In the genomic region with DNA sequence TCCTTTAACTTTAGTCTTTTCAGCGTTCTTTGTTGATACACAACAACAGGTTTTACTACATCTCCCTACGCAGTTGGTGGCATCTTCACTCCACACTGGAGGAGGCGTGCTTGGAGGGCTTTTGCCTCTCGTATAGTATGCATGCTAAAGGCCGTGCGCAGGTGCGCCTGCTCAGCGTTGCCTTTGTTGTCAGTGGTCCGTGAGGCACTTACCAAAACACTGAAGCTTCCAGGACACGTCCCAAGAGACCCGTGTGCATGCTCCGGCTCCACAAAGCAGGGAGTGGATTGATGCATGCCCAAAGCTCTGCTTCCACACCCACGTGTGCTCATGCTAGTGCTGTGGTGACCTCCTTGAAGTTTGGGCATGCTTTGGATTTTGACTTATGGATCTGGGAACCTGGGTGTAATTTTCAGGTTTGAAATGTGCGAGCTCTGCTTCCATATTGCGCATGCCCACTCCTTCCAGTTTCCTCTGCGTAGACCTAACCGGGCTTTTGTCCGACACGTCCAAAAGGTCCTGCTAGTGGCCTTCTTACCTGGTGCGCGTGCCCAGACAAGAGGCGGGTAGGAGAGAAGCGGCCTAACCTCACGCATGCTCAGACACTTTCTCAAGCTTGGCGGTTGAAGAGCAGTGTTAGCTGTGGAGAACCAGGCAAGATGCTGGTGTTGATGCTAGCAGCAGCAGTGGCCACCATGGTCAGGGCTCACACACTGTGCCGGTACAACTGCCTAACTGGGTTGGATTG, we compare ENCODE assay signal across 8 mouse cellular contexts. TPM values are rescaled to one million over a fixed set of nuclear protein-coding genes. Genes with fewer than 3 reads are reported as not detected.
A peak's percentile ranks its signal among the peaks of the same experiment; 100 is the strongest.
DNase-seq lines count a peak whose midpoint lies in the region; ATAC-seq and TF ChIP-seq lines count a peak whose summit lies in the region.

A gene (plus strand): TSS at position 614 of the 748 bp plus-strand sequence.

- no peak for ATAC-seq in heart, embryonic 16.5 days (replicated peaks; ENCODE audit: extremely low read depth, insufficient read depth, low FRiP score)
- peak; percentile 18; the same call in 1 of the 2 replicates for ATAC-seq in limb, embryonic 12.5 days (ENCODE audit: insufficient number of reproducible peaks, insufficient read depth, low FRiP score, low TSS enrichment, low read depth)

- TF ChIP-seq CTCF in bone marrow, adult 2 months (IDR thresholded peaks at IDR 0.05; ENCODE audit: control insufficient read depth, insufficient read depth, low read length), result no peak

- no peaks in the 10 kb centered on the region for H3K9me3 ChIP-seq in heart, embryonic 16.5 days (replicated peaks; ENCODE audit: control insufficient read depth, low read length)
- no peaks in the 10 kb centered on the region for H3K9me3 ChIP-seq in hindbrain, embryonic 10.5 days
- H3K9me3 ChIP-seq in limb, embryonic 12.5 days, result no peaks in the 10 kb centered on the region

- H3K4me2 ChIP-seq in heart, embryonic 16.5 days (ENCODE audit: low read depth, low read length), result peak within 1 kb of the TSS; percentile 75
- H3K4me2 ChIP-seq in limb, embryonic 12.5 days, result peak within 1 kb of the TSS; percentile 86

- WGBS in heart, embryonic 16.5 days, result 9% methylated on average over 26 of the region's 26 CpGs
- 20% methylated on average over 26 of the region's 26 CpGs for WGBS in bone marrow, adult 2 months
- WGBS in hindbrain, embryonic 10.5 days, result 10% methylated on average over 26 of the region's 26 CpGs
- 8% methylated on average over 26 of the region's 26 CpGs for WGBS in limb, embryonic 12.5 days

- peak within 1 kb of the TSS; percentile 57 for H3K9ac ChIP-seq in heart, embryonic 16.5 days (ENCODE audit: low read length)
- peak within 1 kb of the TSS; percentile 45 for H3K9ac ChIP-seq in limb, embryonic 12.5 days (replicated peaks)

- H3K4me1 ChIP-seq in heart, embryonic 16.5 days (ENCODE audit: control insufficient read depth, insufficient read depth, low read length), result peaks cover 20% of the 10 kb centered on the region
- peaks cover 4% of the 10 kb centered on the region; the same call in 1 of the 2 replicates for H3K4me1 ChIP-seq in bone marrow, adult 2 months (ENCODE audit: control insufficient read depth, insufficient read depth, low read length)
- peaks cover 29% of the 10 kb centered on the region for H3K4me1 ChIP-seq in hindbrain, embryonic 10.5 days (replicated peaks)
- H3K4me1 ChIP-seq in limb, embryonic 12.5 days (replicated peaks), result peaks cover 19% of the 10 kb centered on the region

- peak within 1 kb of the TSS; percentile 91 for H3K4me3 ChIP-seq in heart, embryonic 16.5 days (ENCODE audit: low read length)
- H3K4me3 ChIP-seq in bone marrow, adult 2 months (replicated peaks; ENCODE audit: control insufficient read depth, low read depth, low read length), result peak within 1 kb of the TSS; percentile 58
- peak within 1 kb of the TSS; percentile 98 for H3K4me3 ChIP-seq in hindbrain, embryonic 10.5 days
- H3K4me3 ChIP-seq in limb, embryonic 12.5 days (replicated peaks), result peak within 1 kb of the TSS; percentile 94

- peaks cover 8% of the 10 kb centered on the region for H3K36me3 ChIP-seq in heart, embryonic 16.5 days (ENCODE audit: control insufficient read depth, insufficient read depth)
- peaks cover 25% of the 10 kb centered on the region for H3K36me3 ChIP-seq in hindbrain, embryonic 10.5 days
- H3K36me3 ChIP-seq in limb, embryonic 12.5 days, result peaks cover 19% of the 10 kb centered on the region

- H3K27ac ChIP-seq in heart, embryonic 16.5 days (ENCODE audit: low read length), result peak within 1 kb of the TSS; percentile 50
- H3K27ac ChIP-seq in bone marrow, adult 2 months (ENCODE audit: control insufficient read depth, insufficient read depth, low read depth, low read length, poor library complexity), result no peak within 1 kb of the TSS
- H3K27ac ChIP-seq in hindbrain, embryonic 10.5 days, result peak within 1 kb of the TSS; percentile 93
- H3K27ac ChIP-seq in limb, embryonic 12.5 days, result peak within 1 kb of the TSS; percentile 88

- no peak for DNase-seq in heart, adult 8-10 months (ENCODE audit: low spot score)
- peak; percentile 42 for DNase-seq in hindbrain, embryonic 10.5 days (ENCODE audit: low spot score)
- peak; percentile 45 for DNase-seq in neural tube, embryonic 10.5 days (ENCODE audit: extremely low spot score, low spot score)
- DNase-seq in spleen, adult 12 weeks (ENCODE audit: low spot score), result no peak
- no peak for DNase-seq in spleen, adult 18-20 months

- TF ChIP-seq POLR2A in bone marrow, adult 2 months (IDR thresholded peaks at IDR 0.05; ENCODE audit: borderline replicate concordance, control insufficient read depth, low read depth, low read length), result no peak

- H3K27me3 ChIP-seq in heart, embryonic 16.5 days (ENCODE audit: control insufficient read depth, insufficient read depth, low read length), result no peaks in the 10 kb centered on the region
- H3K27me3 ChIP-seq in hindbrain, embryonic 10.5 days (ENCODE audit: insufficient read depth, poor library complexity, severe bottlenecking), result no peaks in the 10 kb centered on the region
- H3K27me3 ChIP-seq in limb, embryonic 12.5 days, result no peaks in the 10 kb centered on the region

RNA-seq across cellular contexts. Expression of the gene that starts here (rescaled TPM):
- polyA plus RNA-seq in heart, embryonic 16.5 days (2015; fragmentation: Nextera tagmentation; extraction: Ambion mirVana), result 0.29 and 0.31 TPM in 2 replicates
- under 1 TPM in 2 of 4 experiments, not detected in 2; 0.16 TPM for total RNA-seq in heart, adult 8-10 months (2022)
- not detected in 2 replicates for polyA plus RNA-seq in bone marrow, adult 2 months (2011; ENCODE audit: insufficient read depth, insufficient read length, low replicate concordance, missing spikeins)
- polyA plus RNA-seq in hindbrain, embryonic 10.5 days (2016; fragmentation: Nextera tagmentation; extraction: Ambion mirVana), result 0.66 and 0.95 TPM in 2 replicates
- polyA plus RNA-seq in limb, embryonic 12.5 days (2016; fragmentation: Nextera tagmentation; extraction: Ambion mirVana), result 0.92 and 1.3 TPM in 2 replicates

Comparison
In these comparisons a context has a peak if more than half of its experiments do, and no peak if none do; other contexts are left out.
1. Peak in DNase-seq, H3K4me3 ChIP-seq and H3K27ac ChIP-seq in hindbrain, embryonic 10.5 days; RNA of the gene not detected or under 1 TPM.